Mouse (Mus musculus): ENCODE measurements around the gene Med29. TPM values are rescaled to one million over a fixed set of nuclear protein-coding genes. Genes with fewer than 3 reads are reported as not detected.

Gene Med29
- polyA plus RNA-seq, 1 experiment from 2014 or later = 27.5 TPM

- DNase-seq (ENCODE audit: low spot score) = no peak
- Histone ChIP-seq H3K4me3 (ENCODE audit: low read depth, low read length) (no peak overlapping the region), H3K27me3 (ENCODE audit: control insufficient read depth, insufficient read depth, low read length) (no peaks in the 10 kb centered on the region), H3K9me3 (ENCODE audit: control insufficient read depth, low read length) (no peaks in the 10 kb centered on the region), H3K9ac (ENCODE audit: low read length) (no peak overlapping the region), H3K4me2 (replicated peaks; ENCODE audit: low read depth) (no peak overlapping the region), H3K27ac (replicated peaks) (peak overlapping the region; percentile 65), H3K36me3 (ENCODE audit: control insufficient read depth, insufficient read depth, low read length) (peaks cover 3% of the 10 kb centered on the region; the same call in 1 of the 2 replicates), H3K4me1 (replicated peaks; ENCODE audit: control insufficient read depth, insufficient read depth) (peaks cover 10% of the 10 kb centered on the region; the same call in 1 of the 2 replicates)
- no peak for ATAC-seq (ENCODE audit: low FRiP score, low TSS enrichment)
- TF ChIP-seq EP300 (optimal IDR thresholded peaks at IDR 0.05) (no peak), CTCF (IDR thresholded peaks at IDR 0.05; ENCODE audit: low read depth) (no peak)
- WGBS = 87% methylated on average over 9 of the region's 9 CpGs
Observed at GRCm38 (mm10) chr7:28385196-28385595, 7.3 kb downstream of the Med29 start.

GRCm38 (mm10) chr7:28384162-28384561 is 8.3 kb downstream of the Med29 start:
- WGBS = 67% methylated on average over 6 of the region's 6 CpGs
- no peaks in the 10 kb centered on the region for H3K9me3 ChIP-seq (ENCODE audit: control insufficient read depth, low read length)
- peak overlapping the region; percentile 100; the same call in 1 of the 2 replicates for H3K27ac ChIP-seq (replicated peaks)
- no peak overlapping the region for H3K4me3 ChIP-seq (ENCODE audit: low read depth, low read length)
- no peak overlapping the region for H3K9ac ChIP-seq (ENCODE audit: low read length)
- no peak for TF ChIP-seq CTCF (IDR thresholded peaks at IDR 0.05; ENCODE audit: low read depth)
- peaks cover 14% of the 10 kb centered on the region; the same call in 1 of the 2 replicates for H3K4me1 ChIP-seq (replicated peaks; ENCODE audit: control insufficient read depth, insufficient read depth)
- ATAC-seq (ENCODE audit: low FRiP score, low TSS enrichment) (no peak), DNase-seq (ENCODE audit: low spot score) (peak; percentile 16)
- no peak overlapping the region for H3K4me2 ChIP-seq (replicated peaks; ENCODE audit: low read depth)
- H3K36me3 ChIP-seq (ENCODE audit: control insufficient read depth, insufficient read depth, low read length) = peaks cover 3% of the 10 kb centered on the region; the same call in 1 of the 2 replicates
- H3K27me3 ChIP-seq (ENCODE audit: control insufficient read depth, insufficient read depth, low read length) = no peaks in the 10 kb centered on the region

- Histone ChIP-seq H3K36me3 (ENCODE audit: control insufficient read depth, insufficient read depth, low read length) (peaks cover under 1% of the 10 kb centered on the region; the same call in 1 of the 2 replicates), H3K27ac (replicated peaks) (peak overlapping the region; percentile 100), H3K9ac (ENCODE audit: low read length) (no peak overlapping the region), H3K4me2 (replicated peaks; ENCODE audit: low read depth) (no peak overlapping the region), H3K4me3 (ENCODE audit: low read depth, low read length) (no peak overlapping the region), H3K4me1 (replicated peaks; ENCODE audit: control insufficient read depth, insufficient read depth) (peaks cover 14% of the 10 kb centered on the region; the same call in 1 of the 2 replicates), H3K9me3 (ENCODE audit: control insufficient read depth, low read length) (no peaks in the 10 kb centered on the region), H3K27me3 (ENCODE audit: control insufficient read depth, insufficient read depth, low read length) (no peaks in the 10 kb centered on the region)
- TF ChIP-seq EP300 (optimal IDR thresholded peaks at IDR 0.05) (no peak), CTCF (IDR thresholded peaks at IDR 0.05; ENCODE audit: low read depth) (no peak)
- ATAC-seq (ENCODE audit: low FRiP score, low TSS enrichment) = no peak
- WGBS = 71% methylated on average over 4 of the region's 4 CpGs
- DNase-seq (ENCODE audit: low spot score) = no peak
Observed at GRCm38 (mm10) chr7:28383606-28384005, 8.9 kb downstream of the Med29 start.

GRCm38 (mm10) chr7:28382981-28383396 is 9.5 kb downstream of the Med29 start:
- 45% methylated on average over 11 of the region's 11 CpGs for WGBS
- Histone ChIP-seq H3K9me3 (ENCODE audit: control insufficient read depth, low read length) (no peaks in the 10 kb centered on the region), H3K4me3 (ENCODE audit: low read depth, low read length) (no peak overlapping the region), H3K27ac (replicated peaks) (peak overlapping the region; percentile 100), H3K9ac (ENCODE audit: low read length) (peak overlapping the region; percentile 27), H3K4me2 (replicated peaks; ENCODE audit: low read depth) (peak overlapping the region; percentile 81; the same call in 1 of the 2 replicates), H3K36me3 (ENCODE audit: control insufficient read depth, insufficient read depth, low read length) (peaks cover 2% of the 10 kb centered on the region; the same call in 1 of the 2 replicates), H3K4me1 (replicated peaks; ENCODE audit: control insufficient read depth, insufficient read depth) (peaks cover 14% of the 10 kb centered on the region; the same call in 1 of the 2 replicates), H3K27me3 (ENCODE audit: control insufficient read depth, insufficient read depth, low read length) (no peaks in the 10 kb centered on the region)
- ATAC-seq (ENCODE audit: low FRiP score, low TSS enrichment) (peak; percentile 49), DNase-seq (ENCODE audit: low spot score) (peak; percentile 80)
- TF ChIP-seq EP300 (optimal IDR thresholded peaks at IDR 0.05) (no peak), CTCF (IDR thresholded peaks at IDR 0.05; ENCODE audit: low read depth) (no peak)

GRCm38 (mm10) chr7:28382347-28382951 is 10.1 kb downstream of the Med29 start:
- H3K4me2 ChIP-seq (replicated peaks; ENCODE audit: low read depth) = peak overlapping the region; percentile 81
- H3K27me3 ChIP-seq (ENCODE audit: control insufficient read depth, insufficient read depth, low read length) = no peaks in the 10 kb centered on the region
- peaks cover 14% of the 10 kb centered on the region; the same call in 1 of the 2 replicates for H3K4me1 ChIP-seq (replicated peaks; ENCODE audit: control insufficient read depth, insufficient read depth)
- DNase-seq (ENCODE audit: low spot score) (peak; percentile 62), ATAC-seq (ENCODE audit: low FRiP score, low TSS enrichment) (no peak)
- H3K9ac ChIP-seq (ENCODE audit: low read length) = peak overlapping the region; percentile 48; the same call in 1 of the 2 replicates
- TF ChIP-seq CTCF (IDR thresholded peaks at IDR 0.05; ENCODE audit: low read depth) = no peak
- TF ChIP-seq EP300 (optimal IDR thresholded peaks at IDR 0.05) = no peak
- H3K9me3 ChIP-seq (ENCODE audit: control insufficient read depth, low read length) = no peaks in the 10 kb centered on the region
- H3K36me3 ChIP-seq (ENCODE audit: control insufficient read depth, insufficient read depth, low read length) = peaks cover 7% of the 10 kb centered on the region; the same call in 1 of the 2 replicates
- no peak overlapping the region for H3K4me3 ChIP-seq (ENCODE audit: low read depth, low read length)
- H3K27ac ChIP-seq (replicated peaks) = peak overlapping the region; percentile 100
- 25% methylated on average over 10 of the region's 12 CpGs for WGBS

GRCm38 (mm10) chr7:28381938-28382337 is 10.6 kb downstream of the Med29 start:
- ATAC-seq (ENCODE audit: low FRiP score, low TSS enrichment) = peak; percentile 53
- no peaks in the 10 kb centered on the region for H3K9me3 ChIP-seq (ENCODE audit: control insufficient read depth, low read length)
- H3K27me3 ChIP-seq (ENCODE audit: control insufficient read depth, insufficient read depth, low read length) = no peaks in the 10 kb centered on the region
- H3K4me3 ChIP-seq (ENCODE audit: low read depth, low read length) = peak overlapping the region; percentile 39
- H3K27ac ChIP-seq (replicated peaks) = peak overlapping the region; percentile 100
- DNase-seq (ENCODE audit: low spot score) = peak; percentile 93
- peak; percentile 89 for TF ChIP-seq EP300 (optimal IDR thresholded peaks at IDR 0.05)
- TF ChIP-seq CTCF (IDR thresholded peaks at IDR 0.05; ENCODE audit: low read depth) = no peak
- 0% methylated on average over 20 of the region's 20 CpGs for WGBS
- peak overlapping the region; percentile 78 for H3K9ac ChIP-seq (ENCODE audit: low read length)
- peaks cover 14% of the 10 kb centered on the region; the same call in 1 of the 2 replicates for H3K4me1 ChIP-seq (replicated peaks; ENCODE audit: control insufficient read depth, insufficient read depth)
- H3K4me2 ChIP-seq (replicated peaks; ENCODE audit: low read depth) = peak overlapping the region; percentile 81
- peaks cover 7% of the 10 kb centered on the region; the same call in 1 of the 2 replicates for H3K36me3 ChIP-seq (ENCODE audit: control insufficient read depth, insufficient read depth, low read length)
